Mouse (Mus musculus): ENCODE measurements around the gene Wdr62.

DNA sequence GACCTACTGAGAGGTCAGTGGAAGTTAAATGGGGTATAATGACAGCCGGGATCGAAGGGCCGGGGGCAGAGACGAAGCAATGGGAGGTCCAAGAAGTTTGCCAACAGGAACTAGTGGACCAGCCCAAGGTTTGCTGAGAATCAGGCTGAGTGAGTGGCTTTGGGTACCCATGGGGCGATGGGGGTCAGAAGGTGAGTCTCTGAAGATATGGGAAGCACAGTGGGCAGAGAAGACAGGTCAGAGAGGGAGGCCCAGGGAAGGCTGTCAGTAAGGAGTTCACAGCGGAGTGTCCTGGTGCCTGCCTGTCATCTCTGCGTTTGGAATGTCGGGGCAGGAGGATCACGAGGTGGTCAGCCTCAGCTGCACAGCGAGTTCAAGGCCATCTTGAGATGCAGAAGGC is 48.2 kb upstream of the Wdr62 start:
- TF ChIP-seq CTCF (IDR thresholded peaks at IDR 0.05; ENCODE audit: low read depth, low read length): no peak
- TF ChIP-seq POLR2A (IDR thresholded peaks at IDR 0.05; ENCODE audit: extremely low read depth, insufficient read depth, low read length): no peak

Data from liver, adult 2 months (tissue).